Mouse (Mus musculus): ENCODE data around the gene Gm13691.
"Not testable (repeated sequence)": the region's sequence is repeated elsewhere in the genome, so short reads cannot be mapped to it uniquely, and the experiment has no call there.

- TF ChIP-seq POLR2A, CTCF (IDR thresholded peaks at IDR 0.05; ENCODE audit: extremely low read depth, insufficient read depth, low read length): not testable (repeated sequence)
Observed at GRCm38 (mm10) chr2:83972823-83973222, 17.5 kb upstream of the Gm13691 start, which contains the start of gene Gm13696.

Measured in cortical plate, adult 2 months (tissue).